Mouse (Mus musculus) lung, adult 18-20 months (tissue): ENCODE data around the gene Usp3.

Experiments used
- DNase-seq, 2 experiments: peaks; one replicate each; pipeline ENCODE4 v3.0.0; 2022; ENCODE audit warnings: mixed read lengths in 2 of 2

Gene Usp3

GRCm38 (mm10) chr9:66592708-66593612 is at the start of gene Usp3:
Usp3 (minus strand) TSS chr9:66593142.
- peak; percentile 94 to 95 for DNase-seq

DNA sequence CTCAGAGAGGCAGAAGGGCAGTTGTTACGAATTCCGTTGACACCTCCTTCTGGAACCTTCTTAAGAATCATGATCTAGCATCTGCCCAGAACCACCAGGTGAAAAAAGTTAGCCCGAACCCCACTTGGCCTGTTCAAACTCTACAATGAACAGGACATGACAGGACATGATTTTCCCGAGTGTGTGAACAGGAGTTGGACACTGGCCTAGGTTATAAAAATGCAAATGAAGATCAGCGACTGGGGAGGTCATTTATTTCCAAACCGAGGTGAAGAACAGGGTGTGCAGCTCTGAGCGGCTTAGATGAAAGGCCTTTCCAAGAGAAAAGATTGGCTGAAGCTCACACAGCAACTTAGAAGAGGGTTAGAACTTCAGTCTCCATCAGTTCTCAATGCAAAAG is 47.5 kb upstream of the Usp3 start:
- no peak for DNase-seq

GRCm38 (mm10) chr9:66639626-66640025 is 46.7 kb upstream of the Usp3 start:
- no peak for DNase-seq

DNA sequence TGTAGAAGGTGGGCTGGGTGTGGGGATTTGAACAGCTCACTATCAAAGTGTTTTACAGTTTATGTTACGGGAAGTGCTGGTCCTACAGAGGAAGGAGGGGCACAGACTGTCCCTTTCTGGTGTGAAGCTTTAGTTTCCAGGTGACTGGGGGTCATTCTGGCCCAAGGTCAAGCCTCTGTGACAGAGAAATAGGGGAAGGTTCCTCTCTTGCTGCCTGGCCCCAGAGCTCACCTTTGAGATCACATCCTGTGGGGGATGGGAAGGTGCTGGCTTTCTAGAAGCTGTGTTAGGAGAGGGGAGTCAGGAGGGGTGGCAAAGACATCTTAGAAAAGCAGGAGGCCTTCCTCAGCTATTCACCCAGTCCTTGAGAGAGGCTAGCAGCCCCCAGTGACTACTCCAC is 39.5 kb upstream of the Usp3 start:
- DNase-seq, result no peak

DNA sequence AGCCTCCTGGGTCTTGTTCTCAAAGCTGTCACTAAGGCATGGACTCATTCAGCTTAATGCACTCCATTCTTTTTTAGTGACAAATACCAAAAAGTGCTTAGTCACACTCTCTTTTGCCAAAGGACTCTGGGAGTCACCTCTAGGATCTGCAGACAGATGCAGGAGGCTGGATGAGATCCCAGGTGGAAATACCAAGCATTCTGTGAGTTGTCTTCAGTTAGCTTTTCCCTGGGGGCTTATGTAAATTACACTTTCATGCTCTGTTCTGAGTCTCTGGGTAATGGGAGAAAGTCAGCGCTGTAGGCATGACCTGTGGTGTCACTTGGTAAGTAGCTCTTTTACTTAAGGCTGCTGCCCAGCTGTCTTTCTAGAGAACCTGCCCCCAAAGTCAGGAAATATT is 38.0 kb upstream of the Usp3 start:
- DNase-seq, result no peak

DNA sequence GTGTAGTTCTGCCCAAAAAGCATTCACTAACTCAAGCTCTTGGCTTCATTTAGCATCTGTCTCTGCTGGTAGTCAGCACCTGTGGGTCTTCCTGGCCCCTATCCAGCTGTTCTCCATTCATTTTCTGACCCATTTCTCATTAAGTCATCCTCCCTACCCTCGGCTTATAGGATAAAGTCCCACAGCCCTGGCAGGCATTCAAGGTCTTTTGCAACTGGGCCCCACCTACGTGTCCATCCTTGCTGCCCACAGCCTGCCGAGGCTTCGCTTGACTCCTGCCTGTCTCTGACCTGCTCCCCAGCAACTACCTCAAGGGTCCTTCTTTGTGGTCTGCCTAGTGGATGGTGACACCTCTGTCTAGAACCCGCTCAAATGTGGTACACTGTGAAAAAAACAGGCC is 33.7 kb upstream of the Usp3 start:
- peak; percentile 53 to 64 for DNase-seq

DNA sequence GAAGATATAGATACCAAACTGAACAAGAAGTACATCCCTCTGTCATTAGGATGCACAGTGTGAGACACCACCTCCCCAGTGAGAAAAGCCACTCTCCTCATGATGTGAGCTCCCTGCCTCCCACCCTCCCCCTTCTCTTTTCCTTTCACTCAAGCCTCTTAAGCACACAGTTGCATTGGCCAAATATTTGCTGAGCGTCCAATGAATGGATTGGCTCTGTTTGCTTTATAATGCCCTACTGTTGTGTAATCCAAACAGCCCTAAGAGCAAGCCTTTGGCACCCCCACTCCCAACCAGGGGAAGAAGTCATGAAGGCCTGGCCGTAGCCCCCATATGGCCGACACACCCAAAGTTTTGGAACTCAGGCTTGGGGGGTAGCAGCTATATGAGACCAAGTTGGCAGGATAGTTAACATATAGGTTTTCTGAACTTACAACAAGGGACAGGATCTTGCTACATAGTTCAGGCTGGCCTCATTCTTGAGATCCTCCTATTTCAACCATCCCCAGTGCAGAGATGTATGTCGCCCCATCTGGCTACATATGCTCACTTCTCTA is 33.1 kb upstream of the Usp3 start:
- peak; percentile 53 to 78 for DNase-seq

GRCm38 (mm10) chr9:66624873-66625272 is 31.9 kb upstream of the Usp3 start:
- no peak for DNase-seq

DNA sequence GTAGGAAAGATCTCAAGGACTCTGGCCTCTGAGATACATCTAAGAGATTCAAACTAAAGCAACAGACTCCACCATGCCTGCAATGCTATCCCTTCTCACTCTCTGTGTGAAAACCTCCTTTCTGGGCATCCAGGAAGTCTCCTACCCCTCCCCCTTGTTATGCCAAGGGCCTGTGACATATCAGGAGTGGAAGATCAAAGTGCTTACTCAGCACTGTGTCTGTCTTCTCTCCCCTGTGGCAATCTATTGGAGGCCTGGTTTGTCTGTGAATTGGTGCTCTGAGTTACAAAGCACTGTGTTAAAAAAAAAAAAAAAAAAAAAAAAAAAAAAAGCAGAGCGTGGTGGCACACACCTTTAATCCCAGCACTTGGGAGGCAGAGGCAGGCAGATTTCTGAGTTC is 30.7 kb upstream of the Usp3 start:
- DNase-seq, result no peak

DNA sequence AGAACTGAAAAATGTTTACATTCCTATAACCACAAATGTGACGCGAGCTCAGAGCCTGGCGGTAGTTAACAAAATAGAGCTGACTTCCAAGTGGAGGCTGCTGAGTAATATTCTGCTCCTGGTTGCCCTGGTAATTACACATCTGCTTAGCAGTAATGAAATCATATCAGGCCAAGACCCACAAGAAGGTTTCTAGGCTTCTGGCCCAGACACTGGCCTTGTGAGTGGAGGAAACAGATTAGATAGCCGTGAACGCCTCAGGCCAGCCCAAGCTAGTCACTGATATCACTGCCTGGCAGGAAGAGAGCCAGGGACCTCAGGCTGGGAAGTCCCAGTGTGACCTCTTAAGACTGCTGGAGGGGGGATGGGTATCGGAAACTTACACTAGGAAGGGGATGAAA is 27.6 kb upstream of the Usp3 start:
- peak; percentile 71 to 78 for DNase-seq

DNA sequence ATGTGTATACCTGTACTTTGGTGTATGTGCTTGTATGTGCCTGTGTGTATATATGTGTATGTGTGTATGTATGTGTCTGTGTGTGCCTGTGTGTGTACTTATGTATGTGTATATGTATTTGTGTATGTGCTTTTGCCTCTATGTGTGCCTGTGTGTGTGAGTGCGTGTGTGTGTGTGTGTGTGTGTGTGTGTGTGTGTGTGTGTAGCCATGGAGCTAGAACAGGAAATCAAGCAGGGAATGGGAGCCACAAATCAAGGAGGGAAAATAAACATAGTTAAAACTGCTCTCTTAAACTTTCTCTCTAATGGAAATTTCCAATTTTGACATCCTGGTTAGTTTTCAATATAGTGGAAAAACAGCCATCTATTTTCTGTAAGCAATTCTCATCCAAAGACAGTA is 27.1 kb upstream of the Usp3 start:
- no peak for DNase-seq

GRCm38 (mm10) chr9:66617812-66618211 is 24.9 kb upstream of the Usp3 start:
- DNase-seq, result no peak

DNA sequence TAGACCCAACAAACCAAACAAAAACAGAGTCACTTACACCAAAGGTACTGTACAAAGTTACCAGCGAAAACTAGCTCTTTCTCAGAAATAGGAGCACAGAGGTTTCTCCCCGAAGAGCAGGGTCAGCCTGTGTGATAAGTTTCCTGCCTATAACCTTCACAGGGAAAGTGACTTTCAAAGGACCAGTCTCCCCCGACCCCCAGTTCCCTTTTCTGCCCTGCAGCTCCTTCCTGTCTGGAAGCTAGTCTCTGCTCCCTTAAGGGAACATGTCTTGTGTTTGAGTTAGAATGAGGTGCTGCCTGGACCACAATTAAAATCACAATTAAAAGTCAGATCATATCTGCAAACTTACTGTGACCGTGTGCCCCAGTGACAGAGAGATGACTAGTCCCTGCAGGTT is 23.9 kb upstream of the Usp3 start:
- no peak for DNase-seq

GRCm38 (mm10) chr9:66615141-66615540 is 22.2 kb upstream of the Usp3 start:
- DNase-seq, result no peak

DNA sequence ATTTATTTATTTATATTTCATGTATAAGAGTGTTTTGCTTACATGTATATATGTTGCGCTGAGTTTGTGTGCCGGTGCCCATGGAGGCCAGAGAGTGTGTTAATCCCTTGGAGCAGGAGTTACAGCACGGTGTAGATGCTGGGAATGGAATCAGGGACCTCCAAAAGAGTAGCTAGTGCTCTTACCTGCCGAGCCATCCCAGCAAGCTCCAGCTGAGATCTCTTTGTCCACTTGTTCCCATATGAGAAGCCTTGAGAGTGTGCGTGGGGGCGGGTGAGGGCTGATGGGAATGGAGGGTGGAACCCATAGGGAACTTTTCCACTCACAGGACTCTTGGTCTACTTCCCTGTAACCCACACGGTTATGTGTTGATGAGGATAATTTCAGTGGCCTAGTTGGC is 21.6 kb upstream of the Usp3 start:
- DNase-seq, result no peak

DNA sequence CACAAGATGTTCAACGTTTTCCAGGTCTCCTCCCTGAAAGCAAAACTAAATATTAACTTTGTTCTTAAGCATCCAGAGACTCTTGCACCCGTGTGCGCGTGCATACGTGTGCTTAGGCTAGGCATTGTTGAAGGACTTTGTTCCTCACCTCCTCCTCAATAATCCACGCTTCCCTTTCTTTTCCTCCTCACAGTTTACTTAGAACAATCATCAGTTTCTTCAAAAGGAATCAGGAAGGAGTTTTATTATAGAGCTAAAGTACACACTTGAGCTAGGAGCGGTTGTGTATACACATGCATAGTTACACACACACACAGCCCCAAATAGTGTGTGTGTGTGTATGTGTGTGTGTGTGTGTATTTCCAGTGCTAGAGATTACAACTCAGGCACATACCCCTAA is 20.7 kb upstream of the Usp3 start:
- no peak for DNase-seq

DNA sequence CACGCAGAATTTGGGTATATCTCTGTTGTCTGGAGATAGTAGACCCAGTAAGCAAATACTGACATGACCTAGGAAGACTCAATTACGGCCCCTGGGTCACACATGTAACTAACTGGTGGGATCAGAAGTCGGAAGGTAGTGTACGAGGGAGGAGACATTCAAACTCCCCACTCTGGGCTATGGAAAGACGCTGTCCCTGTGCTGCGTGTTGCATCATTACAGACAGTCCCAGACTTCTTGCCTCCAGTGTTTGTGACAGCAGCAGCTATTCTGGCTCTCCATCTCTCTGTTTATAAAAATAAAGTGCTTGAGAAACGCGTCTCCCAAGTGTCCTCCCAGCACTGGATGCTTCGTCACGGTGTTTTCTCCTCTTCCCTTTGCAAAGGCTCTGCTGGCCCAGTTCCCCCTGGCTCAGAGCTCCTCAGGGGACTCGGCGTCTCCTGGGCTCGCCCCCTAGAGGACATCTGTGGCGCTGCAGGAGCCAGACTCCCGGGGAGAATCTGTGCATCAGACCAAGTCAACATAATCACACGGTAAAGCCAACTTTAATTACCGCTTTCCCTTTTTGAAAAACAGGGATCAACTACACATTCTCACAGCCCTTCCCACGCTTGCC is 18.6 kb upstream of the Usp3 start:
- peak; percentile 88 to 91 for DNase-seq

DNA sequence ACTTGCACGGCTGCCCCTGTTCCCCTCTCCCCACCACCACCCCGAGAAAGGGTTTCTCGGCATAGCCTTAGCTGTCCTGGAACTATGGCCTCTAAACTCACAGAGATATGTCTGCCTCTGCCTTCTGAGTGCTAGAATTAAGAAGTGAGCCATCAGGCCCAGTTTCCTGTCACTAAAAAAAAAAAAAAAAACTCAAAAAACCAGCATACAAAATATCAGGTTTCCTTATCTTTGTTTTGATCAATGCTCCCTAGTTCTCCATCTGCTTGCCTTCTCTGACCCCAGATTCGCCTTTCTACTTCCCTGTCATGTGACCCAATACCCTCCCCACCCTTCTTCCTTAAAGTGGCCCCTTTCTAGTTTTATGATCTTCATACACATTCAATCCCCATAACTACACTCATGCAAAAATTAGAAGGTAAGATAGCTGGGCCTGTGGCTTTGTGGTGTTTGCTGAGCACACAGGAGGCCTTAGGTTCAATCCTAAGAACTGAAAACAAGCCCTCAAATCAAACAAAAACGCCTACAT is 15.9 kb upstream of the Usp3 start:
- no peak for DNase-seq

GRCm38 (mm10) chr9:66606851-66607250 is 13.9 kb upstream of the Usp3 start:
- DNase-seq, result no peak

- DNase-seq, result peak; percentile 71 to 82
Measured at GRCm38 (mm10) chr9:66605876-66606750, 13.2 kb upstream of the Usp3 start.

DNA sequence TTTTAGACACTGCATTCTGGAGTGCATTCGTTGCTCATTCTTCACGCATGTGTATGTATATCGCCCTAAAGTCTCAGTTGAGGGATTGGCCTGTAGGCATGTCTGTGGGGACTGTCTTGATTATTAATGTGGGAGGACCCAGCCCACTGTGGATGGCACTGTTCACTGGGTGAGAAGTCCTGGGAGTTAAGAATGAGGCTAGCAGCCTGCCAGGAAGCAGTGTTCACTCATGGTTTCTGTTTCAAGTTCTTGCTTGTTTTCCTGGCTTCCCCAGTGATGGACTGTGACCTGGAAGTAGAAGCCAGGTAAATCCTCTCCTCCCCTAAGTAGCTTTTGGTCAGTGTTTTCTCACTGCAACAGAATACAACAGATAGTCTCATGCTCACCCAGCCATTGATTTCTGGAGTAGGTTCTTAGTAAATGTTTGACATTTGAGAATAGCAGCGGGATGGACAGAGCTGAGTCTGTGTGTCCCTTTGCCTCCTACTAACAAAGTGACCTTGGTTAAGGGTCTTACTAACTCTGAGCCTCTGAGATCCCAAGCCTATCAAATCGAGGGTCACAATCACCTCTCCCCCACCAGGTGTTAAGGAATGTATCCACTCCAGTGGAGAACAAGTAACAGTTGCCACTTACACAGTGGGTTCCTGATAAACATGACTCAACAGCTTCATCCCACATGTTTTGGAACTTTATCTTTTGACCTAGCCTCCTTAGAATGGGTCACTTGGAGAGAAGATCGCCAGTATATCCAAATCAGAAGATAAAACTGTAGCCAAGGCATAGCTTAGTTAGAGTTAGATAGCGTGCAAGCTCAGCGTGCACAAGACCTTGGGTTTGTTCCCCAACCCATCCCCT is 11.6 kb upstream of the Usp3 start:
- no peak for DNase-seq

- DNase-seq, result no peak
Measured at GRCm38 (mm10) chr9:66603907-66604306, 11.0 kb upstream of the Usp3 start.
